Mouse (Mus musculus) hindbrain, embryonic 16.5 days (tissue): ENCODE results near the gene Rbfox2. TPM values are rescaled to one million over a fixed set of nuclear protein-coding genes. Genes with fewer than 3 reads are reported as not detected.

Experiments used
- ATAC-seq: fragments of 200-750 bp; cut with Nextera tagmentation; 2 replicates; pipeline ENCODE4 v1.8.0; 2017; ENCODE audit warnings: moderate TSS enrichment, moderate library complexity
- H3K27ac ChIP-seq: fragments of 300-500 bp; sonication (generic); 2 replicates; pipeline ENCODE4 v1.5.1; 2014; ENCODE audit warnings: low read depth, mild to moderate bottlenecking, control low read depth, low read length, moderate library complexity
- H3K27me3 ChIP-seq: fragments of 300-500 bp; sonication (generic); replicated peaks from 2 replicates; pipeline ENCODE4 v1.6.1; 2014; ENCODE audit warnings: low read length; ENCODE audit not compliant: control insufficient read depth, insufficient read depth
- H3K36me3 ChIP-seq: fragments of 300-500 bp; sonication (generic); 2 replicates; pipeline ENCODE4 v1.6.1; 2014; ENCODE audit warnings: mild to moderate bottlenecking, low read length, moderate library complexity, mixed read lengths; ENCODE audit not compliant: control insufficient read depth, insufficient read depth
- H3K4me1 ChIP-seq: fragments of 300-500 bp; sonication (generic); 2 replicates; pipeline ENCODE4 v1.6.1; 2014; ENCODE audit warnings: low read depth, low read length; ENCODE audit not compliant: control insufficient read depth, insufficient read depth
- H3K4me2 ChIP-seq: fragments of 300-500 bp; sonication (generic); 2 replicates; pipeline ENCODE4 v1.6.1; 2014; ENCODE audit warnings: mild to moderate bottlenecking, low read length, control low read depth, moderate library complexity
- H3K4me3 ChIP-seq: fragments of 300-500 bp; sonication (generic); 2 replicates; pipeline ENCODE4 v1.5.1; 2014; ENCODE audit warnings: mild to moderate bottlenecking, low read length, control low read depth, moderate library complexity
- H3K9ac ChIP-seq: fragments of 300-500 bp; sonication (generic); 2 replicates; pipeline ENCODE4 v1.6.1; 2014; ENCODE audit warnings: low read depth, mild to moderate bottlenecking, control low read depth, low read length, moderate library complexity
- H3K9me3 ChIP-seq: fragments of 300-500 bp; sonication (generic); 2 replicates; pipeline ENCODE4 v1.6.1; 2014; ENCODE audit warnings: mild to moderate bottlenecking, low read length, moderate library complexity; ENCODE audit not compliant: control insufficient read depth
- WGBS: fragments of 180-500 bp; shearing (Covaris S2); extraction: QIAGEN DNeasy Blood & Tissue Kit; methylation state at CpG from one replicate; pipeline ENCODE4 v1.1.7; 2014; 5-methylcytosine and 5-hydroxymethylcytosine counted together
- polyA plus RNA-seq: library from polyadenylated mRNA; unstranded; fragments of >200 nt; fragmentation: Nextera tagmentation; extraction: Ambion mirVana; gene quantifications from 2 replicates; pipeline ENCODE4 v1.2.1, GENCODE M21; 2015

Gene Rbfox2
- polyA plus RNA-seq, 1 experiment from 2014 or later = 122 TPM

GRCm38 (mm10) chr15:77150000-77150399 is 156.8 kb downstream of the Rbfox2 start:
- no peaks in the 10 kb centered on the region for H3K36me3 ChIP-seq
- H3K9me3 ChIP-seq = no peaks in the 10 kb centered on the region
- H3K4me3 ChIP-seq = peak overlapping the region; percentile 59
- H3K27me3 ChIP-seq = no peaks in the 10 kb centered on the region
- 10% methylated on average over 3 of the region's 3 CpGs for WGBS
- H3K4me1 ChIP-seq = peaks cover 41% of the 10 kb centered on the region
- H3K4me2 ChIP-seq = peak overlapping the region; percentile 88
- H3K27ac ChIP-seq = peak overlapping the region; percentile 87
- H3K9ac ChIP-seq = peak overlapping the region; percentile 70
- ATAC-seq = no peak

- H3K4me2 ChIP-seq = peak overlapping the region; percentile 88
- H3K27ac ChIP-seq = peak overlapping the region; percentile 40
- 46% methylated on average over 3 of the region's 3 CpGs for WGBS
- H3K4me1 ChIP-seq = peaks cover 41% of the 10 kb centered on the region
- no peak for ATAC-seq
- no peaks in the 10 kb centered on the region for H3K9me3 ChIP-seq
- H3K36me3 ChIP-seq = no peaks in the 10 kb centered on the region
- peak overlapping the region; percentile 59 for H3K4me3 ChIP-seq
- peak overlapping the region; percentile 70 for H3K9ac ChIP-seq
- H3K27me3 ChIP-seq = no peaks in the 10 kb centered on the region
These were observed 157.3 kb downstream of the Rbfox2 start for GRCm38 (mm10) chr15:77149551-77149950.

- no peak overlapping the region for H3K4me2 ChIP-seq
- H3K4me1 ChIP-seq = peaks cover 52% of the 10 kb centered on the region
- WGBS = 82% methylated on average over 4 of the region's 4 CpGs
These were observed 159.9 kb downstream of the Rbfox2 start for GRCm38 (mm10) chr15:77146942-77147341.

DNA sequence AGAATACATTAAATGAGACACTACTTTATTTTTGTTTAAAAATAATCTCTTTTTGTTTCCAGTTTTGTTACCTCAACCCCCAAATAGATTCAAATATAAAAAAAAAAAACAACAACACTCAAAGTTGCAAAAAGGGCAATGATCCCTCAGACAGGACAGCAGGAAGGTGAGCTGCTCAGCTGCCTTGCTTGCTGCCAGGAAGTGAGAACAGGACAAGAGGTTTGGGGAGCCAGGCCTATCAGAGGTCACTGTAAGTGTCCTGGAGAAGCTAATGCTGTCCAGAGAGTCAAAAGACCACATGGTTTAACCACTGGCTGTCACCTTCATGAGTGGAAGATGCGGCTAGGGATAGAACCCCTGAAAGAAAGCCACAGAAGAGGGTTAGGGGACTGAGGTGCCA is 161.8 kb downstream of the Rbfox2 start:
- Histone ChIP-seq H3K4me1 (peaks cover 51% of the 10 kb centered on the region), H3K9ac (no peak overlapping the region), H3K4me2 (no peak overlapping the region), H3K27ac (no peak overlapping the region), H3K36me3 (no peaks in the 10 kb centered on the region), H3K27me3 (no peaks in the 10 kb centered on the region), H3K9me3 (no peaks in the 10 kb centered on the region), H3K4me3 (no peak overlapping the region)
- WGBS = 97% methylated on average over 1 of the region's 1 CpGs
- no peak for ATAC-seq

More at GRCm38 (mm10) chr15:77146942-77147341, 159.9 kb downstream of the Rbfox2 start:
- no peaks in the 10 kb centered on the region for H3K9me3 ChIP-seq
- ATAC-seq = no peak
- no peaks in the 10 kb centered on the region for H3K27me3 ChIP-seq
- H3K9ac ChIP-seq = no peak overlapping the region
- H3K27ac ChIP-seq = no peak overlapping the region
- no peaks in the 10 kb centered on the region for H3K36me3 ChIP-seq
- no peak overlapping the region for H3K4me3 ChIP-seq

DNA sequence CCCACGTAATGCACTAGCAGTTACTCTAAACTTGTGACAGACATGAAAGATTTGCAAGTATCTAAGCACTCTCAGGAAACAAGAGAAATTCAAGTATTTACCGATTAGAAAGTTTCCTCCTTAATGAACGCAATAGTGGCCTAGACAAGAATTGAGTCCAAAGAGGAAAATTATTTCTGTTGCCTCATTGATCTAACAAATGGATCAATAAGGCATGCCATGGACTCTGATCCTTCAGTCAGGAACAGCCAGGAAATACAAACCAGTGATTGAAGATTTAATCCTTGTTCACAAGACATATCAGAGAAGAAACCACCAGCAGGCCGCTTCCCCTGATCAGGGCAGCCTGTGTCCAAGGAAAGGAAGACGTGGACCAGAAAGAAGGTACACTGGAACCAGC is 164.0 kb downstream of the Rbfox2 start:
- Histone ChIP-seq H3K36me3 (no peaks in the 10 kb centered on the region), H3K9me3 (no peaks in the 10 kb centered on the region), H3K4me3 (no peak overlapping the region), H3K27ac (no peak overlapping the region), H3K9ac (no peak overlapping the region), H3K27me3 (no peaks in the 10 kb centered on the region), H3K4me2 (no peak overlapping the region), H3K4me1 (peaks cover 41% of the 10 kb centered on the region)
- no peak for ATAC-seq
- 82% methylated on average over 5 of the region's 5 CpGs for WGBS

DNA sequence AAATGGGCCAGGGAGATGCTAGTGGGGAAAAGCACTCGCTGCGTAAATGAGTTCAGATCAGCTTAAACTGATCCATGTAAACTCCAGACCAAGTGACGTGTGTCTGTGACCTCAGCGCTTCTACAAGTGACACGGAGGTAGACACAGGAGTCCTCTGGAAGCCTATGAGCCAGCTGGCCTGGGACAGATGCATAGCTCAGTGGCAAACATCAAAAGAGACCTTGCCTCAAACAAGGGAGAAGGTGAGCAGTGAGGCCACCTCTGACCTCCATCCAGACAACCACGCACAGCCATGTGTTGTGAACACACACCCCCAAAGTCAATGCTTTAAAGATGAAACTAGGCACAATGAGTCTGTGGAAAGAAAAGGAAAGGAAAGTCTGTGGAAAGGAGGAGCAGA is 164.5 kb downstream of the Rbfox2 start:
- no peak overlapping the region for H3K27ac ChIP-seq
- H3K4me3 ChIP-seq = no peak overlapping the region
- H3K36me3 ChIP-seq = no peaks in the 10 kb centered on the region
- no peak for ATAC-seq
- no peaks in the 10 kb centered on the region for H3K9me3 ChIP-seq
- peaks cover 38% of the 10 kb centered on the region for H3K4me1 ChIP-seq
- no peak overlapping the region for H3K9ac ChIP-seq
- no peaks in the 10 kb centered on the region for H3K27me3 ChIP-seq
- no peak overlapping the region for H3K4me2 ChIP-seq
- 73% methylated on average over 6 of the region's 6 CpGs for WGBS

- Histone ChIP-seq H3K9ac (no peak overlapping the region), H3K27me3 (no peaks in the 10 kb centered on the region), H3K4me1 (peaks cover 32% of the 10 kb centered on the region), H3K4me3 (no peak overlapping the region), H3K27ac (no peak overlapping the region), H3K4me2 (no peak overlapping the region), H3K36me3 (no peaks in the 10 kb centered on the region), H3K9me3 (no peaks in the 10 kb centered on the region)
- WGBS = 70% methylated on average over 4 of the region's 4 CpGs
- no peak for ATAC-seq
These were observed 165.1 kb downstream of the Rbfox2 start for GRCm38 (mm10) chr15:77141711-77142110.

DNA sequence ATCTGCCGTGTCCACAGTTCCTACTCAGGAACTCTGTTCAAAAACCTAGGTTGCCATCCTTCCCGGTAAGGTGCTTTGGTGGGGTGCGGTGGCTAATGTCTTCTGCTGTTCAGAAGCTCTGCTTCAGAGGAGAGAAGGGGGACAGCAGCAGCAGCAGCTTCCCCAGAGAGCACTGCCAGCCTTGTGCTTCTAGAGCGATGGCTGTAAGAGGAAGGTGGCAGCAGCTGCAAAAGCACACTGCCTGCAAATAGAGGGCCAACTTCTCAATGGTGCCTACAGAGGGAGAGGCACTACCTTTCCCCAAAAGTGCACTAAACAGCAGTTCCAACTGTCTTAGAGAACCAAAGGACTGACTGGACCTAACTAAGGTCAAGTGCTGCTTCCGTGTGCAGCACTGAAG is 168.5 kb downstream of the Rbfox2 start:
- no peak overlapping the region for H3K4me2 ChIP-seq
- peaks cover 22% of the 10 kb centered on the region for H3K4me1 ChIP-seq
- ATAC-seq = no peak
- H3K9ac ChIP-seq = no peak overlapping the region
- no peaks in the 10 kb centered on the region for H3K27me3 ChIP-seq
- H3K9me3 ChIP-seq = no peaks in the 10 kb centered on the region
- no peak overlapping the region for H3K4me3 ChIP-seq
- 0 out of 2 replicates have a peak, but pooled peaks cover 6% of the 10 kb centered on the region for H3K36me3 ChIP-seq
- no peak overlapping the region for H3K27ac ChIP-seq
- WGBS = 60% methylated on average over 5 of the region's 5 CpGs

DNA sequence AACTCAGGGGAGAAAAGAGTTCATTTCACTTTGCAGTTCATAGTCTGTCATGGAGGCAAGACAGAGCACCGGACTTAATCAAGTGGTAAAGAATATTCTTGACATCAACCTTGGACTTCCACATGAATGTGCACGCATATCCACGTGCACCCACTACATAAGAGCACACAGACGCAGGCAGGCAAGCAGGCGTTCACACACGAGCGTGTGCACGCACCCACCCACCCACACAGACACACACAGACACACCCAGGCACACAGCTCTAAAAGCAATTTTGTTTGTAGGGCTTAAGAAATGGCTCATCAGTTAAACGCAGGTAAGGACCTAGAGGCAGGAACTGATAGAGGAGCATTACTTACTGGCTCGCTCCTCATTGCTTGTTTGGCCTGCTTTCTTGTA is 172.3 kb downstream of the Rbfox2 start:
- no peaks in the 10 kb centered on the region for H3K9me3 ChIP-seq
- H3K9ac ChIP-seq = no peak overlapping the region
- H3K4me2 ChIP-seq = no peak overlapping the region
- 98% methylated on average over 10 of the region's 10 CpGs for whole genome bisulfite sequencing
- ATAC-seq = no peak
- H3K4me1 ChIP-seq = peaks cover 8% of the 10 kb centered on the region; the same call in 1 of the 2 replicates
- H3K36me3 ChIP-seq = 0 out of 2 replicates have a peak, but pooled peaks cover 13% of the 10 kb centered on the region
- H3K27me3 ChIP-seq = no peaks in the 10 kb centered on the region
- H3K4me3 ChIP-seq = no peak overlapping the region
- H3K27ac ChIP-seq = no peak overlapping the region

DNA sequence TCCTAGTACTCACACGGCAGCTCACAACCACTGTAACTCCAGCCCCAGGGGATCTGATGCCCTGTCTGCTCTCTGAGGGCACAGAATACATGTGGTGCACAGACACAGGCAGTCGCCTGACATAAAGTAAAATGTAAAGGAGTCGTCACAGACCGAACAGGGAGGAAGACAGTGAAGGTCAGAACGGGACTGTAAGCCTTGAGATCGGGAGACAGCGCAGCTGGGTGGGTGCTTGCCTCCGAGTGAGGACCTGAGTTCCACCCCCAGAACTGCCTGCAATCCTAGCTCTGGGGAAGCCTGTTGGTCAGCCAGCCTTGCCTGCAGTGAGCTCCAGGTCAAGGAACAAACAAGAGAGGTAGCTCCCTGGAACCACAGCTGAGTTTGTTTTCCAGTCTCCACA is 177.7 kb downstream of the Rbfox2 start:
- H3K9ac ChIP-seq = no peak overlapping the region
- 81% methylated on average over 8 of the region's 8 CpGs for WGBS
- H3K27ac ChIP-seq = no peak overlapping the region
- 0 out of 2 replicates have a peak, but pooled peaks cover 7% of the 10 kb centered on the region for H3K36me3 ChIP-seq
- no peak overlapping the region for H3K4me2 ChIP-seq
- H3K4me3 ChIP-seq = no peak overlapping the region
- no peak for ATAC-seq
- H3K27me3 ChIP-seq = no peaks in the 10 kb centered on the region
- no peaks in the 10 kb centered on the region for H3K9me3 ChIP-seq
- H3K4me1 ChIP-seq = no peaks in the 10 kb centered on the region
